Mouse (Mus musculus): ENCODE results near the gene Acsl1. TPM values are rescaled to one million over a fixed set of nuclear protein-coding genes. Genes with fewer than 3 reads are reported as not detected.

Gene Acsl1
- polyA plus RNA-seq, 1 experiment from 2014 or later: 6.7 TPM

DNA sequence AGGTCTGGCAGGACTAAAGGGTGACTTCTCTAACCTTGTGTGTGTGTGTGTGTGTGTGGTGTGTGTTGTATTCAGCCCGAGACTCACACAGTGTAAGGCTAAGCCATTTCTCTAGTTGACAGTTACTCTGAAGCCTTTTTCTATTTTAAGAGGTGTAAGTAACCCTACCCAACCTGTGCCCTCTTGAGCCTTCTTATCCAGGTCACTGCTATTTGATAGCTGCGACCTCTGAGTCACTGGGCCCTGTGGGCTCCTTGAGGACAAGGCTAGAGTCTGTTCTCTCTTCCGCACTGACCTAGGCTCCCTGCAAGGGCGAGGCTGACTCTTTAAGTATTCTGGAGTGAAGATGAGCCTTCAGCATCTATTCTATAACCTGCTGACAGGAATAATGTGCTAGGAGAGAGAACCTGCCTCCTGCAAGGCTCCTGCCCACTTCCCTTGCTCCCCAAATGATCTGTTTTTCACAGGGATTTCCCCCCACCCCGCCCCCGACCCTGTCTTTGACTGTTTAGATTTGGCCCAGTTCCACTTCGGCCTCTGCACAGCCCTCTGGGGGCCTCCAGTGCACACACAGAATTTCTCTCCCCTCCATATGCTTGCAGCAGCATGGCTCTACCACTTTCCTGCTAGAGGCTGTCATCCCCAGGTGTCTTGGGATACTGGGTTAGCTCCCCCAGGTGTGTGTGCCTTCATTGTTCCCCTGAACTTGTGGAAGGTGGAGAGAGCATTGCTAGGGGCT lies 9.1 kb downstream of the Acsl1 start:
- no peaks in the 10 kb centered on the region for H3K4me1 ChIP-seq (replicated peaks; ENCODE audit: control insufficient read depth, insufficient read depth, low read length)
- H3K27ac ChIP-seq (ENCODE audit: low read depth, low read length): no peak overlapping the region
- H3K36me3 ChIP-seq (ENCODE audit: control insufficient read depth, insufficient read depth, low read length): no peaks in the 10 kb centered on the region
- H3K27me3 ChIP-seq (ENCODE audit: control insufficient read depth, insufficient read depth, low read length): no peaks in the 10 kb centered on the region
- no peaks in the 10 kb centered on the region for H3K9me3 ChIP-seq (ENCODE audit: control insufficient read depth, low read length)
- H3K4me2 ChIP-seq (ENCODE audit: low read depth, low read length, severe bottlenecking): no peak overlapping the region
- H3K9ac ChIP-seq (ENCODE audit: low read length): no peak overlapping the region
- DNase-seq (ENCODE audit: low spot score) (no peak), ATAC-seq (replicated peaks; ENCODE audit: low FRiP score) (no peak)
- 70% methylated on average over 7 of the region's 7 CpGs for WGBS
- H3K4me3 ChIP-seq (ENCODE audit: low read depth, low read length): no peak overlapping the region

DNA sequence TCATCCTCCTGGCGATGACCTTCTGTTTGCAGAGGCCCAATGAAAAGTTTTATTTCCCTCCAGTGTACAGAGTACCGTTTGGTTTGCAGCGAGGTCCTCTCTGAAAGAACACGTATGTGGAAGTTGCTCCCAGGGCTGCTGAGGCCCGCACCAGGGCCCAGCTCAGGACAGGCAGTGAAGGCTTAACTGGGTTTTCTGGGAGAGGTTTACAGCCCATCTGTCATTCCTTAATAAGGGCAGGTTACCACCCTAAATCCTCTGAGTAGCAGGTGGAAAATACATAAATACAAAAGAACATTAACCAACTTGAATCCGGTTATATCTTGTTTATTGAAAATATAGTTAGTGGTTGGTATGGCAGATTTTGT lies 9.7 kb downstream of the Acsl1 start:
- ATAC-seq (replicated peaks; ENCODE audit: low FRiP score) (no peak), DNase-seq (ENCODE audit: low spot score) (no peak)
- Histone ChIP-seq H3K36me3 (ENCODE audit: control insufficient read depth, insufficient read depth, low read length) (no peaks in the 10 kb centered on the region), H3K4me2 (ENCODE audit: low read depth, low read length, severe bottlenecking) (no peak overlapping the region), H3K27me3 (ENCODE audit: control insufficient read depth, insufficient read depth, low read length) (no peaks in the 10 kb centered on the region), H3K4me3 (ENCODE audit: low read depth, low read length) (no peak overlapping the region), H3K27ac (ENCODE audit: low read depth, low read length) (no peak overlapping the region), H3K9me3 (ENCODE audit: control insufficient read depth, low read length) (no peaks in the 10 kb centered on the region), H3K4me1 (replicated peaks; ENCODE audit: control insufficient read depth, insufficient read depth, low read length) (no peaks in the 10 kb centered on the region), H3K9ac (ENCODE audit: low read length) (no peak overlapping the region)
- WGBS: 79% methylated on average over 6 of the region's 6 CpGs

DNA sequence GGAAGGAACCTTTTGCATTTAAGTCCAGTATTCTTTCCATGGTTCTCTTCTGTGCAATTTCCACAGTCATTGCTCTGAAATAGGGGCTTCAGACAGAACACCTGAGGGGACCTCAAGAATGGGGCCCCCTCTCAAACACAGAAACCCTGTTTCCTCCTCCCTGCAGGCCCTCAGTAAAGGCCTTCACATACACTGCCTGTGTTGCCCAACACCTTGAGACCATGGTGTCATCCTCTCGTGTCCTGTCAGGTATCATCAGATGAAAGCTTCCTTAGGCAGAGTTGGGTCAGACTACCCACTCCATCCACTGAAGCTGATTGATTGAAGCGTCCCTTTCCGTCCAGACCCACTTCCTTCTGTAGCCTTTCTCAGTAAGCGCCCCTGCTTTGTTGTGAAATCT lies 11.9 kb downstream of the Acsl1 start:
- Histone ChIP-seq H3K9ac (ENCODE audit: low read length) (no peak overlapping the region), H3K4me2 (ENCODE audit: low read depth, low read length, severe bottlenecking) (no peak overlapping the region), H3K27ac (ENCODE audit: low read depth, low read length) (no peak overlapping the region), H3K4me1 (replicated peaks; ENCODE audit: control insufficient read depth, insufficient read depth, low read length) (no peaks in the 10 kb centered on the region), H3K27me3 (ENCODE audit: control insufficient read depth, insufficient read depth, low read length) (no peaks in the 10 kb centered on the region), H3K4me3 (ENCODE audit: low read depth, low read length) (no peak overlapping the region), H3K9me3 (ENCODE audit: control insufficient read depth, low read length) (no peaks in the 10 kb centered on the region), H3K36me3 (ENCODE audit: control insufficient read depth, insufficient read depth, low read length) (no peaks in the 10 kb centered on the region)
- no peak for ATAC-seq (replicated peaks; ENCODE audit: low FRiP score)
- DNase-seq (ENCODE audit: low spot score): peak; percentile 2
- WGBS: 89% methylated on average over 4 of the region's 4 CpGs

DNA sequence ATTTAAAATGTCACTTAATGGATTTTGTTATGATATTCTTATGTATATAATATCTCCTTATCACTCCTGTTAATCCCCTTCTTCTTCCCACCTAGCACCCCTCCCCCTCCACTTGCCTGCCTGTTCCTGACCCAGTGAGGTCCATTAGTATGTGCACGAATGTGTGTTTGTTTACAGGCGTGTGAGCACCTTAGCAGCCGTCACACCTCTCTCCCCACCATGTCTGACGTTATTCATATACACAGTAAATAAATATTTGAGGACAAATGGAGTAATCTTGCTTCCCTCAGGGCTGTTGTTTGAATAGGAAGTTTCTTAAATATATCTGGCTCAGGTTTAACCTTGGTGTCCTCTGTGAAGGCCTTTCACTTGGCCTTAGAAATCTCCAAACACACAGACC lies 12.4 kb downstream of the Acsl1 start:
- DNase-seq (ENCODE audit: low spot score): no peak
- H3K4me1 ChIP-seq (replicated peaks; ENCODE audit: control insufficient read depth, insufficient read depth, low read length): peaks cover 2% of the 10 kb centered on the region; the same call in 1 of the 2 replicates
- ATAC-seq (replicated peaks; ENCODE audit: low FRiP score): no peak
- no peaks in the 10 kb centered on the region for H3K36me3 ChIP-seq (ENCODE audit: control insufficient read depth, insufficient read depth, low read length)
- H3K9ac ChIP-seq (ENCODE audit: low read length): no peak overlapping the region
- no peak overlapping the region for H3K27ac ChIP-seq (ENCODE audit: low read depth, low read length)
- H3K4me2 ChIP-seq (ENCODE audit: low read depth, low read length, severe bottlenecking): no peak overlapping the region
- H3K9me3 ChIP-seq (ENCODE audit: control insufficient read depth, low read length): no peaks in the 10 kb centered on the region
- H3K4me3 ChIP-seq (ENCODE audit: low read depth, low read length): no peak overlapping the region
- 82% methylated on average over 4 of the region's 4 CpGs for WGBS
- H3K27me3 ChIP-seq (ENCODE audit: control insufficient read depth, insufficient read depth, low read length): no peaks in the 10 kb centered on the region

DNA sequence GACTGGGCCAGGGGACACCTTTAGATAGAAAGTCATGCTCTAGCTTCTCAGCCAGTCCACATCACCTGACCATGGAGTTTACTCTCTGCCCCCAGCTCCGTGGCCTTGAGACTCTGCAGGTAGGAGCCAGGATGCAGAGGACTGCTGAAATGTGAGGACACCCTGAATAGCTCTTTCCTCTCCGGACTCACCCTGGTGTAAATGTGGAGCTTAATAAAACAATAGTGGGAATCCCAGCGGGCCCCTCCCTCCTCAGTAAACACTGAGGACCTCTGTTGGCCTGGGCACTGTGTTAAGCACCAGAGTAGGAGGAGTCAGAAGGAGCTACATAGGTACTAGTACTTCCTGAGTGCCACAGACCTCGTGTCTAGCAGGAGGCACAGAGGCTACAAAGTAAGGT lies 13.2 kb downstream of the Acsl1 start:
- peaks cover 3% of the 10 kb centered on the region; the same call in 1 of the 2 replicates for H3K4me1 ChIP-seq (replicated peaks; ENCODE audit: control insufficient read depth, insufficient read depth, low read length)
- no peaks in the 10 kb centered on the region for H3K27me3 ChIP-seq (ENCODE audit: control insufficient read depth, insufficient read depth, low read length)
- no peaks in the 10 kb centered on the region for H3K9me3 ChIP-seq (ENCODE audit: control insufficient read depth, low read length)
- 36% methylated on average over 4 of the region's 4 CpGs for WGBS
- DNase-seq (ENCODE audit: low spot score) (no peak), ATAC-seq (replicated peaks; ENCODE audit: low FRiP score) (no peak)
- no peaks in the 10 kb centered on the region for H3K36me3 ChIP-seq (ENCODE audit: control insufficient read depth, insufficient read depth, low read length)
- H3K27ac ChIP-seq (ENCODE audit: low read depth, low read length): no peak overlapping the region
- no peak overlapping the region for H3K9ac ChIP-seq (ENCODE audit: low read length)
- no peak overlapping the region for H3K4me3 ChIP-seq (ENCODE audit: low read depth, low read length)
- H3K4me2 ChIP-seq (ENCODE audit: low read depth, low read length, severe bottlenecking): no peak overlapping the region

DNA sequence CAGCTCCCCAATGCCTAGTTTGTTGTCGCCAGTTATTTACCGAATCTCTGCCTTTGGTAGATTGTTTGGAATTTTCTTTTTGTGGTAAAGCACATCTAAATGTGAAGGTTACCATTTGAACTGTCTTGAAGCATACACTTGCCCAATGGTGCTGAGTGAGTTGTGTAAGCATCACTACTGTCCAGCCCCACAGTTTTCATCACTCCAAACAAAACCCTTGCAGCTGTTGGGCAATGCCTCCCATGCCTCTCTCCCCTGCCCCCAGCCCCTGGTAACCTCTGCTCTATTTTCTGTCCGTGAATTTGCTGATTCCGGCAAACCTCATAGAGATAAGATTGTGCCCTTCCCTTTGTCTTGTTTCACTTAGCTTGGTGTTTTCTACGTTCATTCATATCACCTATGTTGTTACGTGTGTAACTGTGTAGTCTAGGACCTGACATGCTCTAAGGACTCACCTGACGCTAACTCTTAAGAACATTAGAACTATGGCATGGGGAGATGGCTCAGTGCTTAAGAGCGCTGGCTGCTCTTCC lies 14.2 kb downstream of the Acsl1 start:
- no peak overlapping the region for H3K27ac ChIP-seq (ENCODE audit: low read depth, low read length)
- H3K4me1 ChIP-seq (replicated peaks; ENCODE audit: control insufficient read depth, insufficient read depth, low read length): peaks cover 3% of the 10 kb centered on the region; the same call in 1 of the 2 replicates
- WGBS: 90% methylated on average over 8 of the region's 8 CpGs
- no peaks in the 10 kb centered on the region for H3K27me3 ChIP-seq (ENCODE audit: control insufficient read depth, insufficient read depth, low read length)
- peak; percentile 30 for DNase-seq (ENCODE audit: low spot score)
- H3K9ac ChIP-seq (ENCODE audit: low read length): no peak overlapping the region
- no peaks in the 10 kb centered on the region for H3K36me3 ChIP-seq (ENCODE audit: control insufficient read depth, insufficient read depth, low read length)
- no peak overlapping the region for H3K4me3 ChIP-seq (ENCODE audit: low read depth, low read length)
- H3K4me2 ChIP-seq (ENCODE audit: low read depth, low read length, severe bottlenecking): no peak overlapping the region
- no peak for ATAC-seq (replicated peaks; ENCODE audit: low FRiP score)
- H3K9me3 ChIP-seq (ENCODE audit: control insufficient read depth, low read length): no peaks in the 10 kb centered on the region

DNA sequence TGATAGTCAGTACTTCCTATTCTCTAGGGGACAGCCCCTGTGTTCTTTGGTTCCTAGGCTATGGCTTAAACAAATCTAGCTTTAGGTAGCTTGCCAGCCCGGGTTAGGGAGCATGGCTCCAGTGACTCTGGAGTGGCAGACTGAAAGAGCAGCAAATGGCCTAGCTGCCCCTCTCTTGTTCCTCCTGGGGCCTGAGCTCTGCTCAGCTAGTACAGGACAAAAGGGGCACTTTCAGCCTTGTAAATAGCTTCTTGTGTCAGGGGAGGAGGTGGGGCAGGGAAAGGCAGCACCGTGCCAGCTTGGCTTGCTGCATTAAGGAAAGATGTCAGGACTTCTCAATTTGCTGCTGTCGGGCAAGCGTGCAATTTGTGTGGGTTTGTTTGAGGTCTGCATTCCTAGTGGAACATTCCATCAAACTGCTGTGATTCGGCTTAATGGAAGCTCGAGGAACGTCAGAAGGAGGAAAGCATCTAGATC lies 17.3 kb downstream of the Acsl1 start:
- H3K4me1 ChIP-seq (replicated peaks; ENCODE audit: control insufficient read depth, insufficient read depth, low read length): peaks cover 3% of the 10 kb centered on the region; the same call in 1 of the 2 replicates
- ATAC-seq (replicated peaks; ENCODE audit: low FRiP score) (no peak), DNase-seq (ENCODE audit: low spot score) (no peak)
- no peak overlapping the region for H3K9ac ChIP-seq (ENCODE audit: low read length)
- H3K4me2 ChIP-seq (ENCODE audit: low read depth, low read length, severe bottlenecking): no peak overlapping the region
- H3K9me3 ChIP-seq (ENCODE audit: control insufficient read depth, low read length): no peaks in the 10 kb centered on the region
- H3K4me3 ChIP-seq (ENCODE audit: low read depth, low read length): no peak overlapping the region
- no peaks in the 10 kb centered on the region for H3K27me3 ChIP-seq (ENCODE audit: control insufficient read depth, insufficient read depth, low read length)
- H3K27ac ChIP-seq (ENCODE audit: low read depth, low read length): no peak overlapping the region
- no peaks in the 10 kb centered on the region for H3K36me3 ChIP-seq (ENCODE audit: control insufficient read depth, insufficient read depth, low read length)
- 34% methylated on average over 7 of the region's 7 CpGs for WGBS

DNA sequence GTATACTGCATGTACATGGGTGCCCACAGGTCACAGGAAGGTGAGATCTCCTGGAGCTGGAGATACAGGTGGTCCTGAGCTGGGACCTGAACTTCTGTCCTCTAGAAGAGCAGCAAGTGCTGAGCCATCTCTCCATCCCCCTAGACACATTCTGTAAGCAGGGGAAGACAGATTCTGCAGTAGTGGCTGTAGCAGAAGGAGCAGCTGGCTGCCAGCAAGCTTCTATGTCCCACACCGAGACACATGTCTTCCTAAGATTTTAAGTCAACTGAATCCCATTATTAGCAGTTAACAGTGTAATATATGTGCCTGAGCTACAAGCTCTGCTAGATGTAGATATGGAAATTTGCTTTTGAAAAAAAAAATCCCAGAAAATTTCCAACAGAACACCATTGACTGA lies 18.4 kb downstream of the Acsl1 start:
- H3K4me1 ChIP-seq (replicated peaks; ENCODE audit: control insufficient read depth, insufficient read depth, low read length): peaks cover 3% of the 10 kb centered on the region; the same call in 1 of the 2 replicates
- no peak overlapping the region for H3K27ac ChIP-seq (ENCODE audit: low read depth, low read length)
- H3K27me3 ChIP-seq (ENCODE audit: control insufficient read depth, insufficient read depth, low read length): no peaks in the 10 kb centered on the region
- H3K4me2 ChIP-seq (ENCODE audit: low read depth, low read length, severe bottlenecking): no peak overlapping the region
- no peak for DNase-seq (ENCODE audit: low spot score)
- H3K9ac ChIP-seq (ENCODE audit: low read length): no peak overlapping the region
- H3K4me3 ChIP-seq (ENCODE audit: low read depth, low read length): no peak overlapping the region
- H3K9me3 ChIP-seq (ENCODE audit: control insufficient read depth, low read length): no peaks in the 10 kb centered on the region
- no peak for ATAC-seq (replicated peaks; ENCODE audit: low FRiP score)
- H3K36me3 ChIP-seq (ENCODE audit: control insufficient read depth, insufficient read depth, low read length): no peaks in the 10 kb centered on the region
- 89% methylated on average over 1 of the region's 1 CpGs for WGBS

DNA sequence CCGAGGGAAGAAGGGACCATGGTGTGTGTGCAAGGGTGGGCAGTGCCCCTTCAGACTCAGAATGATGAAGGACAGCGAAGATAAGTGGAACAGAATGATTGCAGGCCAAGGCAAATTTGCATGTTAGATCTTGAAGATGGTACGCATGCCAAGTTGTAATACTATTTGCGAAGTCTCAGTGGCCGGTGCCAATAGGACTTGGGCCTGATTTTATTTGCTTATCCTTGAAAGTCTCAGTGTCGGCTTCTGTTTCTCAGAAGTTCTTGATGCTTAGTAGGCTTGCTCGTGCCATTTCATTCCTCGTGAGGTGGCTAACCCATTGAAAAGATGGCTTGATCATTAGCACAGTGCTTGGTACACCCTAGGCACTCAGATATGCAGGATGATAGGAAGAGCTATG lies 19.4 kb downstream of the Acsl1 start:
- H3K36me3 ChIP-seq (ENCODE audit: control insufficient read depth, insufficient read depth, low read length): no peaks in the 10 kb centered on the region
- ATAC-seq (replicated peaks; ENCODE audit: low FRiP score) (no peak), DNase-seq (ENCODE audit: low spot score) (no peak)
- H3K27ac ChIP-seq (ENCODE audit: low read depth, low read length): no peak overlapping the region
- H3K27me3 ChIP-seq (ENCODE audit: control insufficient read depth, insufficient read depth, low read length): no peaks in the 10 kb centered on the region
- WGBS: 94% methylated on average over 8 of the region's 8 CpGs
- H3K9me3 ChIP-seq (ENCODE audit: control insufficient read depth, low read length): no peaks in the 10 kb centered on the region
- H3K9ac ChIP-seq (ENCODE audit: low read length): no peak overlapping the region
- no peak overlapping the region for H3K4me3 ChIP-seq (ENCODE audit: low read depth, low read length)
- no peak overlapping the region for H3K4me2 ChIP-seq (ENCODE audit: low read depth, low read length, severe bottlenecking)
- H3K4me1 ChIP-seq (replicated peaks; ENCODE audit: control insufficient read depth, insufficient read depth, low read length): peaks cover 3% of the 10 kb centered on the region; the same call in 1 of the 2 replicates

Measured in forebrain, embryonic 11.5 days (tissue).